Mouse (Mus musculus): Measurements from ENCODE around the gene Gm20458.

Gene Gm20458

DNA sequence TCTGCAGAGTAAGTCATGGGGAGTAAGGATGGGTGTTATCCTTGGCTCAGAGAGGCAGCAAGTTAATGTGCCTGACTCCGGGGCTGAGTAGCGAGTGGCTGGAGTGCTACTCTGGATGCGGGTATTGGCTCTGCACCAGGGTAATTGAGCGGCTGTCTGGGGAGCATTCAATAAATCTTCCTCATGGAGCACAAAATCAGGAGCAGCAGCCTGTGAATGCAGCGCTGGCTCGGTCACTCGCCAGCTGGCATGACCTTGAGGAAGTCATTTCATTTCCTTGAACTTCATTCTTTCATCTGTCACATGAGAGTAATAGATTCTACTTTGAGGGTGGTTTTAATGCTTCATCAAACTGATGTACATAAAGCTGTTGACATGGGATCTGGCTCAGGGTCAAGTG, 39.7 kb downstream of the Gm20458 start:
- DNase-seq (ENCODE audit: low read depth, low spot score), result no peak

DNA sequence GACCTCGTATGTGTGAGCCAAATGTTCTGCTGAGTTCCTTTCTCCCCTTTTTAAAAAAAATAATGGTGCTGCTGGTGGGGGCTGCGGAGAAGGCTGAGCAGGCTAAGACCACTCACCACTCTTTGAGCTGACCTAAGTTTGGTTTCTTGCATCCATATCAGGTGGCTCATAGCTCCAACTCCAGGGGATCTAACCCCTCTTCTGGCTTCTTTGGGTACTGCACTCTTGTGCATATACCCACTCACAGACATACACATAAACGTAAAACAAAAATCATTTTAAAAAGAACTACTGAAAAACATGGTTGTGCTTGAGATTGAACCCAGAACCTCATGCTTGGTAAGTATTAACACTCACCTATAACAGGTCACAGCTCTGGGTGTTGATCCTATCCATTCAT, 44.2 kb downstream of the Gm20458 start:
- no peak for DNase-seq (ENCODE audit: low read depth, low spot score)

DNA sequence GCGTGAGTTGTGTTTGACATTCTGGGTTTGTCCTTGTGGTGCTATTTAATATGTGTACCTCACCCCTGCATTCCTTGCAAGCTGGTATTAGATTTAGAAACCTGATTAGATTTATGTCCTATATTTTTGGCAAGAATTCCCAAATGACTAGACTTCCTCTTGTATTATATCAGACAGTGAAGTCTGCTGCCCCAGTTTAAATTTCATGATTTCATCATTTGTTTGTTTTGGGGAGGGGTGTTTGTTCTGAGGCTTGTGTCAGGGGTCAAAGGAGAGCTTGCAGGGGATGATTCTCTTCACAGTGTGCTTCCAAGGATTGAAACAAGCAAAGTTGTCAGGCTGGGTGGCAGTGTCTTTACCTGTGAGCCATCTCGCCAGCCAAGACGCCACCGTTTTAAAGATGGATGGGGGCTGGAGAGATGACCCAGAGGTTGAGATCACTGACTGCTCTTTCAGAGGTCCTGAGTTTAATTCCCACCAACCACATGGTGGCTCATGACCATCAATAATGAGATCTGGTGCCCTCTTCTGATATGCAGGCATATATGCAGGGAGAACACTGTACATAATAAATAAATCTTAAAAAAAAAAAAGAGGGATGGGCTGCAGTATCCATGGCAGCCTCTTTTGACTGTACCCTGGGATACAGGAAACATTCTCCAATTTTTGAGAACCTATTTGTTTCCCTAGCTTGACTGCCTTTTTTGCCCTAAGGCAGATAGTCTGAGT, 45.0 kb downstream of the Gm20458 start:
- DNase-seq (ENCODE audit: low read depth, low spot score), result no peak

DNA sequence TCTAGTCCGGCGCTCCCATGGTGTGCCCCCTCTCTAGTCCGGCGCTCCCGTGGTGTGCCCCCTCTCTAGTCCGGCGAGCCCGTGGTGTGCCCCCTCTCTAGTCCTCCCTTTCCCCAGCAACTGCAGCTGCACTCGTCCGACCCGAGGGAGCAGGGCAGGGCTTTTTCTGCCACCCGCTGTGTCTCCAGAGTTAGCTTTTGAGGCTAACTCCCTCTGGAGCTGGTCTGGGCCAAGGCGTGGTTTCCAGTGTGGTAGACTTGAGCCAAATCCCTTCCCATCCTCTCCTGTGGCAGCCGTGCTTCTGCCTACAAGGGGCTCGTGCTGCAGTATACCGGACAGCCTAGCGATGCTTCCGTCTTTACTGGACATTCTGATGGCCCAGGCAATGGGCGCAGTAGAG, 47.0 kb downstream of the Gm20458 start:
- DNase-seq (ENCODE audit: low read depth, low spot score), result no peak

DNA sequence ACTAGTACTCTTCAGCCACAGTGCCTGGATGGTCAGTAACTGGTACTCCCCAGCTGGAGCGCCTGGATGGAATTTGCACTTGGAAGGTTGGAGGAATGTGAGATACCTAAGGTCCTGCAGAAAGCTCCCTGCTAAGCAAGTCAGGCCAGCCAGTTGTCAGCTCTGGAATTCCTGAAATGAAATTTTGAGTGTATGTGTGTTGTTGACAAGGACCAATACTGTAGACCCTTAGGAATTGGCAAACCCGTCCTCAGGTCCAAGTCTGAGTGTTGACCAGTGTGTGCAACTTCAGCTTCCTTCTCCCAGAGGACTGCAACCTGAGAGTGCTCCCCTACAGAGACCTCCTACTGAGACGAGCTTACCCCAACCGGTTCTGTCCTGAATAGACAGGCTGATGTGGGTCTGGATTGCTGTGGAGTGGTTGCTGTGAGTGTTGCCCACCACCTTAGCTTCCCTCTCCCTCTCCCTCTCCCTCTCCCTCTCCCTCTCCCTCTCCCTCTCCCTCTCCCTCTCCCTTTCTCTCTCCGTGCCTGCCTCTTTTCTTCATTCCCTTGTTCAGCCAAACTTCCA, 49.9 kb downstream of the Gm20458 start:
- DNase-seq (ENCODE audit: low read depth, low spot score), result no peak

DNA sequence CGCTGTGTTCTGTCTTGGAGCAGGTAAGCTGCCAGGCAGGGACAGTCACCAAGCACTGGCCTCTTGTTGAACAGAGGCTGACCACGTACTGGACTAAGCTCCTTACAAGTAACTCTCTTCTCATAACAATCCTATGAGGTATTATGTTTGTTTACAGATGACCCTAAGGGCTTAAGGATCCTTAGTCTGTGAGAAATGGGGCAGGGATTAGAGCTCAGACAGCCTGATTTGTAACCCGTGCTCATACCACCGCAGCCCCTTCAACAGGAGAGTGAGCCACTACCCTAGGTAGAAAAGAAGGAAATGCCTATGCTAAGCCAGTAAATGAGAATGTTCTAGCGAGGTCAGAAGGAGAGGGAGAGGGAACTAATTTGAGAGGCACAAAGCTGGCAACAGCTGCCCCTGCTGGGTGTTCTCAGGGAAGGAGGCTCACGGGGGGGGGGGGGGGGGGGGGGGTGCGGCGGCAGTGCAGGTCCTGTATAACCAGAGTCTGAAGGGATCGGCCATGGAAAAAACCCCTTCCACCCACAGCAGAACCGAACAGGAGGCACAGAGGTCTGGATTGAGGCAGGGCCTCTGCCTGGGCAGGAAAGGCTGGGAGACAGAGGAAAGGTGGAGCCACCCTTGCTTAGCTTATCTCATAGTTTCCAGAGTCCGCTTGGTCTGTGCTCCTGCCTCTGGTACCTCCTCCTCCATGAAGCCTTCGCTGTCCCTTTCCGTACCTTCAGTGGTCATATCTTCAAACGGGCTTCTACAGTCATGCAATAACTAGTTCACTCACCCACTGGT, 51.5 kb downstream of the Gm20458 start:
- DNase-seq (ENCODE audit: low read depth, low spot score), result no peak

DNA sequence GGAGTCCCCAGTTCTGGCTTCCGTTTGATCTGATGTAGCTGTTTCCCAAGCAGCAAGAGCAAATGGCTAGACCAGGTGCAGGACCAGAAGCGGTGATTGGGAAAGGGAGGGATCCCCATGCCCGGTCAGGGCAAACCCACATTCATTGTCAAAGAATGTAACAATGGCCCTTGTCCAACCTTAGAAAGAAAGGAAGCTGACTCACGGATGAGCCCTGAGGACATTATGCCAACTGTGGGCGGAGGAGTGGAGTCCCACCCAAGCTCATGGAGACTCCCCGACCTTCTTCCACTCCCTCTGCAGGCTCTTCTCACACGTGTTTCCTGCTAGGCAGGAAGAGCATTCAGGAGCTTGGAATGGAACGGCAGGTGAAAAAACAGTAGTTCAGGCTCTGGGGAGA, 52.6 kb downstream of the Gm20458 start:
- DNase-seq (ENCODE audit: low read depth, low spot score), result no peak

DNA sequence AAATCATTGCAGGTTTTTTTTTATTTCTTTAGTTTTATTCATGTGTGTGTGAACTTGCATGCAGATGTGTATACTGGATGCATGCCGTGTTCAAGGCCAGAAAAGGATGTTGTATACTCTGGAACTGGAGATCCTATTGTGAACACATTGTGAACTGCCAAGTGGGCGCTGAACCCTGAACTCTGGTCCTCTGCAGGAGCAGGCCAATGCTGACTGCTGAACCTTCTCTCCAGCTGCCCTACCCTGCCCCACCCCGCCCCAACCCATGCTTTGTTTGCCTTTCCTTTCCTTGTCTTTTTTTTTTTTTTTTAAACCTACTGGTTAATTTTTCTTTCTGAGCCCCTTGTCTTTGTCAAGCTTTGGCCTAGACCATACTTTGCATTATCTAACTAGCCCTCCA, 54.1 kb downstream of the Gm20458 start:
- DNase-seq (ENCODE audit: low read depth, low spot score), result no peak

DNA sequence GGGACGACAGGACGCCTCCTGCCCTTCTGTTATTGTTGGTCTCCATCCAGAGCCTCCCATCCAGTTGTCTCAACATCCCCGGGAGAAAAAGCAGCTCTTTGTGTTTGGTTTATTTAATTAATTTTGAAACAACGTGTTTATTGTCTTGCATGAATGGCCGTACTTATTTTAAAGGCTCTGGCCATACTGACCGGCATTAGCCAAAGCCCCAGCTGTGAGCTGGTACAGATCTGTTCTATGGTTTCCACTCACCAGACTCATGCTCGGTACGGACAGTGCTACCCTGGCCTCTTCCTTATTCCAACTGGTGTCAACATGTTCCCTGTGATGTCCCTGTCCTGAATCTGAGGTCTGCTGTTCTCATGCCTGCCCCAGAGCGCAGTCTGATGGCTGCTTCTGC, 55.1 kb downstream of the Gm20458 start:
- no peak for DNase-seq (ENCODE audit: low read depth, low spot score)

DNA sequence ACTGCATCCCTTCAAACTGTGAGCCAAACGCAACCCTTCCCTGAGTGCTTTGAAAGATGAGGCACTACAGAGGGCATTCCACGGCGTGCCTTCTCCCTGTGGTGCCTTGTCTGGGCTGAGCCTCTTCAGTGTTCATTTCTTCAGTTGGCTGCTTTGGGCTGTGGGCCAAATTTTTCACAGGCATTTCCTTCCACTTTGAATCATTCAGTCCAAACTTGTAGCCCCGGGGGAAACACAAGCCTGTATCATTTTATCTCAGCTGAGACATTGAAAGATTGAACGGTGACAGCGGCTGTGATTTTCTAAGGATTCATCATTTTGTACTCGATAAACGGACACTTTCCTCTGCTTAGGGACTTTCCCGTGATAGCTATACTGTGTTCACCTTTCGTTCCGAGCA, 55.8 kb downstream of the Gm20458 start:
- no peak for DNase-seq (ENCODE audit: low read depth, low spot score)

DNA sequence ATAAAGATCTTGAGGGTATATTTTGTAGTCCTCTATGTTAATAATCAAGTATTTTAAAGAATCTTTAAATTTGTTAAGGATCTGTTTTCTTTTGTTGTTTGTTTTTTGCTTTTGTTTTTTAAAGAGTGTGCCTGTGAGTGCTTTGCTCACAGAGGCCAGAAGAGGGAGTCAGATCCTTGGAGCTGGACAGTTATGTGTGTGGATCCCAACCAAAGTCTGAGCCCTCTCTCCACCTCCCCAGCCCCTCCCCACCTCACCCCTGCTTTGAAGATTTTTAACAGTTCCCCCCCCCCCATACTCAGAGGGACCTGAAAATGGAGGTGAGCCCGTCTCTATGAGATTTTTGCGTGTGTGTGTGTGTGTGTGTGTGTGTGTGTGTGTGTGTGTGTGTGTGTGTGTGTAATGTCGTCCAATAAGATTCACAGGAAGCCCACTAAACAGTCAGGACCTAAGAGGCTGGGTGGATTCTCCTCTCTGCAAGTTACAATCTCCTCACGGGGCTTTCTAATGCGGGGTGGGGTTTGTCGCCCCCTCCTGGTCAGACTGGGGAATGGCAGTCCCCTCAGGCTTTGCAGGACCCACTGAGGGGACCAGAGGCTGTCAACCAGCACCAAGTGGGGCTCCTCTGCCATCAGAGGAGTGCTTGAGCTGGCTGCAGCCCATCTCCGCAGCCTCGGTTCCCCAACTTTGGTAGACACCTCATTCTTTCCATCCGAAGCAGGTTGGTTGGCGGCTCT, 56.9 kb downstream of the Gm20458 start:
- DNase-seq (ENCODE audit: low read depth, low spot score), result peak; percentile 48

DNA sequence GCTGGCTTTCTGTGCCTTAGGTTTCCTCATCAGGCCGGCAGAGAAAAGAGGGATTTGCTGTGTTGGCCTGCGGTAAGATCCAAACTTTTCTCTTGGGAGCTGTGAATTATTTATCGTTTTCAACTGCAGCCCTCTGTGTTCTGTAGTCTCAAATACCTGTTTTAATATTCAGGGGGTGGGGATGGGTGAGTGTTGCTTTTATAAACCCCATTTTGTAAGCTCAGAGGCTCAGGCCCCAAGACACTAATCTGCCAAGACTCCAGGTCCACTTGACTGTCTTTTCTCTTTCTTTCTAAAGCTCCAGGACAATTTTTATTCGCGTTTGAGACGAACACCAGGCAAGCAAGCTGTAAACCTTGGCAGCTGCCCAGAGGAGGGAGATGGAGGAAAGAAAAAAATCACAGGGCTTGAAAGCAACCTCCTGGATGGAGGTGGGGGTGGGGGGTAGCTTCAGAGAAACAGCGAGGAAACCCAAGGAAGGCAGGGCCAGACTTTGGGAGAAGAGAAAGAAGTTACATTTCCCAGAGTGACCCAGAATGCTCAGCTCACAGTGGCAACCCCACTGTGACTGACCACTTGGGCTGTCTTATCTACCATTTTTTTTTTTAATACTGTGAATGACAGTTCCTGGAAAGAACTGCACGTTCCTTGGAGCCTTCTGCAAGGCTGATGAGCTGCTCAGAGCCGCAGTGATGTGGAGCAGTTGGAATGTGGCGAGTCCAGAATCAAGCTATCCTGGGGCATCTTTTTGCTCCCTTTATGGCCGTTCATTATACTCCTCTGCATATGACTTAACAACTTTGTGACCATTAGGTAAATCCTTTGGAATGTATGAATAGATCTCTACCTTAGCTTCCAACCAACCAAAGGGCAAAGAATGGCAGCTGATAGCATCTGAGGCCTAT, 57.8 kb downstream of the Gm20458 start:
- DNase-seq (ENCODE audit: low read depth, low spot score), result no peak

DNA sequence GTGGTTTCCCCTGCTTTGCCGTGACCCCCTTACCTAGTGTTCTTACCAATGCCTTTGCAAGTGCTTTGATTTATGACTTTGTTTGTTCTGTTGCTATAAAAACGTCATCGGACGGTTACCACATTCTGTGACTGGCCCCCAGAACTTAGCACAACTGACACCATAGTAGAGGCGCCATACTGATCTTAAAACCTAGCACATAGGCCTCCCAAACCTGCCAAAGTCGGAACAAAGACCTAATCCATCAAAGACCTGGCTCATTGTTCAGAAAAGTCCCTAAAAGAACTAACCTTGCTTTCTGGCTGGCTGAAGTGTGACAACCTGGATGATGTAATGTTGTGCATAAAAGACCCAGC, 58.4 kb downstream of the Gm20458 start:
- DNase-seq (ENCODE audit: low read depth, low spot score), result no peak

DNA sequence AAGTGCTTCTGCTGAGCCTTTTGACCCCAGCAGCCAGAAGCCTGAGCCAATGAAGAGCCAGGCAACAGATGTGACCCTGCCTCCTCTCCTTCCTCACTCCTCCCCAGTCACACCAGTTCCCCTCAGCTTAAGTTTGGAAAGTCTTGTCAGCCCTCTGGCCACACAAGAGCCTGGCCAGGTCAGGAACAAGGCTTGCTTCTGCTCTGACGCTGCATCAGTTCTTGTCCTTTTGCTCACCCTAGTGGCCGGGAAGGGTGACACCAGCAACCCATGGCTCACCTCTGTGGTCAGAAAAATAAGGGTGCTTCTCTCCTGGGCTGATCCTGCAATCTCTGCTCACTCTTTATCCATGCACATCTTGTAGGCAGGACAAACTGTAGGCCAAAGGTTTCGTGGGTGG, 60.0 kb downstream of the Gm20458 start:
- DNase-seq (ENCODE audit: low read depth, low spot score), result no peak

DNA sequence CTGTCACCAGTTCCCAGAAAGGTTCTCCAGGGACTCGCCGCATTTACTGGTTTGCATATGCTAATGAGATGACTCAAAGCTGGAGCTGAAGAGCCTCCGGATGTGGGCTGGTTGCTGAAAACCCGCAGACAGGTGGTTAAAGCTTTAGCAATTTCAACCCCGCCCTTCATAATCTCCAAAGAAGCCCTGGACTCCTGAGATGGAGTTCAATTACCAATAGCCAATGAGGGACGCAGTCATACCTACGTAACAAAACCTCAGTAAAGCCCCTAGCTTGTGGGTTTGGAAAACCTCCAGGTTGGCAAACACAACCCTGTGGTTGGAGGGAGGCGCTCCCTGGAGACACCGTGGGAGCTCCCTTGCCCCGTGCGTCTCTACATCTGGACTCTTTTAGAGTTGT, 61.1 kb downstream of the Gm20458 start:
- DNase-seq (ENCODE audit: low read depth, low spot score), result no peak

DNA sequence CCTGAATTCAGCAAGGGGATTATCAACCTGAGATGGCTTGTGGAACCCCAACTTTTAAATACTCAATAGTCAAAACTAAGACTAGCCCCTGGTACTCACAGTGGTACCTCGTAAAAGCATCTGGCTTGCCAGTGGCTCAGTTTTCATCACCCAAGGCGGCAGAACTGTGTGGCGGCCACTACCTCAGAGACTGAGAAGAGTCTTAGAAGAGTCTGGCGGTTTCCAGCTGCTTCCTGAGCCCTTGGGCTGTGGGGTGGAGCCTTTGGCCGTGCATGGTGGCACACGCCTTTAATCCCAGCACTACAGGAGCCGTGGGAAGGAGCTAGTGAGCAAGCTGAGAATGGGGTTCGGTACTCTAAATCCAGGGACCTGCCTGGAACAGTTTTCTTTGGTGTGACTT, 61.5 kb downstream of the Gm20458 start:
- no peak for DNase-seq (ENCODE audit: low read depth, low spot score)

DNA sequence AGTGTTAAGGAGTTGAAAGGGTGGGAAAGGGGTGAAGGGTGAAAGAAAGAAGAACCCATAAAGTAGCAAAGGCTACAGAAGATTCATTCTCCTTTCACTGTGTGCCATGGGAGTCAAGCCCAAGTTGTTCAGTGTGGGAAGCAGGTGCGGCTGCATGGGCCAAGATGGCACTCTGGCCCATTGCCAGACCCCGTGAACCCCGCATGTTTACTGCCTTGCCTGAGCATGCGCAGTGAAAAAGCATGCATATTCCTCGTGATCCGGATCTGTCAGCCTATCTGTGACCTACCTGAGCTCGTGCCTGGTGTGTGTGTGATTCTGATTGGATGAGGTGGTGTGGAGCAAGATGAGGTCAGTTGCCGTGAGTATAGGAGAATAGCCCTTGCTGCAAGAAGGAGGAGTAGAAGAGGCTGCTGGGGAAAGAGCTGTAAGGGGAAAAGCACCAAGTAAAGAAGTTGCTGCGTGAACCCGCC, 62.6 kb downstream of the Gm20458 start:
- DNase-seq (ENCODE audit: low read depth, low spot score), result no peak

DNA sequence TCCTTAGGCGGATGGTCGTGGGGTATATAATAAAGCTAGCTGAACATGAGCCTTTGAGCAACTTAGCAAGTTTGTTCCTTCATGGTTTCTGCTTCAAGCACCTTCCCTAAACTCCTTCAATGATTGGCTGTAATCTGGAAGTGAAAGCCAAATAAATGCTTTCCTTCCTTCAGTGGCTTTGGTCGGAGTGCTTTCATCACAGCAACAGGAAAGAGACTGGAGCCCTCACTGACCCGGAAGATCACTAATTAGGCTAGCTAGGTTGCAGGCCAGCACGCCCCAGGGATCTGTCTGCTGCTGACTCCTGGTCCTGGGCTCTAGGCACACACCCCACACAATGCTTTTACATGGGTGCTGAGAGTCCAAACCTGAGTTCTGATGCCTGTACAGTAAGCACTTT, 67.8 kb downstream of the Gm20458 start:
- no peak for DNase-seq (ENCODE audit: low read depth, low spot score)

DNA sequence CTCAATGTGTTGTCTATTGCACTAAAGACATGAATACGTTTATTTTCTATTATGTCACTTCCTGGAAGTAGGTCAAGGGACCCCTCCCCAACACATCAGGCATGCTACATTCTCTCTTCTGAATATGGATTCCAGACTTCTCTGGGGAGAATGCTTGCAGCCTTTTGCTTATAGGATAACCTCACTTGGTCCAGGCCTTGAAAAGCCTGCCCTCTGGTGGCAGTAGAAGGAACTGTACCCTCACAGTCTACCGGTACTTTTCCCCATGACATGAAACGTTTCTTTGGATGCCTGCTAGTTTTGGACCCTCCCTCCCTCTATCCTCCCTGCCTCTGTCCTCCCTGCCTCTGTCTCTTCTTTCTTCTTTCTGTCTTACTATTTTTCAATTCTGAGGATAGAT, 70.4 kb downstream of the Gm20458 start:
- peak; percentile 76 for DNase-seq (ENCODE audit: low read depth, low spot score)

DNA sequence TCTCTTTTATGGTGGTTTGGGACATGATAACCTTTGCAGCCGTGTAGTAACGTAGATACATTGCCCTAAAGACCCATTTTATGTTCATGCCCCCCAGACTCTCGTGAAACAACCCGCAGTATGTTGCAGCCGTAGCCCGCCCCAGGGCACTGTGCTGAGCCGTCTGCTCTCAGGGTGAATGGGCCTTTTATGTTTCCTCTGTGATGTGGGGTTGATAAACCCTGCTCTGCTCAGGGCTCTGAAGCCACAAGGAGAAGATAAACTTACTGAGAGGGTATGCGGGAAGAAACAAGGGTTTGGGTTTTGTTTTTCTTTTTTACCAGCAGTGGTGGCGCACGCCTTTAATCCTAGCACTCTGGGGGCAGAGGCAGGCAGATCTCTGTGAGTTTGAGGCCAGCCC, 73.5 kb downstream of the Gm20458 start:
- DNase-seq (ENCODE audit: low read depth, low spot score), result no peak

DNA sequence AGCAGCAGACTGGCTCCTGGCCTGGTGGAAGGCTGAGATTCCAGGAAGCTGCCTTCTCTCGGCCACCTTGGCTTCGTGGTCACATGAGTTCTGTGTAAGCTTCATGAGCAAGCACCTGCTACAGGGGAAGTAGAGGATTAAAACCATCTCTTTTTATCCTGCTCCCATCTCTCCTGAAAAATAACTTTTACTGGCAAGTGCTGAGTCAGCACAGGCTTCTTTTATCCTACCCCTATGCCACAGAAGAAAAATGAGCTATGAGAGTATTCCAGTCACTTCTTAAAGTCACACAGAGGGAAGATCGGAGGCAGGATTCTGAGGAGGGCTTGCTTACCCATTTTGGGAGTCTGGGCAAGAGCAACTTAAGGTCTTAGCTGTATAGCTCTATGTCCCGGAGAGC, 76.2 kb downstream of the Gm20458 start:
- no peak for DNase-seq (ENCODE audit: low read depth, low spot score)
